Mouse (Mus musculus): Measurements from ENCODE around the gene Igsf8.

DNA sequence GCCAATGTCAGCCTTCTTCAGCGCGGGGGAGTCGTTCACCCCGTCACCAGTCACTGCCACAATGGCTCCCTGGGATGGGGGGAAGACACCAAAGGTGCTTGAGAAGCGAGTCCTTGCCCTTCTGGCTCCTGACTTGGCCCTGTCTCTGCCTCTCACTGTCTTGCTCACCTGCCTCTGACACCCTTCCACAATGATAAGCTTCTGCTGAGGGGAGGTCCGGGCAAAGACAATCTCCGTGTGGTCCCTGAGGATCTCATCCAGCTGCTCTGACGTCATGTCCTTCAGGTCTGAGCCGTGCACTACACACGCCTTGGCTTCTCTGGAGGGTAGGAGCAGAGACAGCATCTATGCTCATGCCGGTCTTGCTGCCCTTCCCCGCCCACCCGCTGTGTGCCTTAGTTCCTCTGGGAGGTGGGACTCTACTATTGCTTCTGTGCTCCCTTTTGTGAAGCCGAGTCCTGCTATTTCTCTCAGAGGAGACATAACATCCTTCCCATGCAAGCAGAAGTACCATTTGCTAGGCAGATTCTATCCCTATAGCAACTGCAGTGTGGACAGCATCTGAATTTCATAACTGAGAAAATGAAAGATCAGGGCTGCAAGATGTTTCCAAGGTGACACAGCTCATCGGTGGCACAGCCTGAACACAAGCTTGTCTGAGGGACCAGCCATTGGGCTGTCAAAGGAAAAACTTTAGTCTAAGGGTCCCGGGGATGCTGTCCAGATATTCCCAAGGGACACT is 18.5 kb downstream of the Igsf8 start:
- no peak for TF ChIP-seq CTCF (IDR thresholded peaks at IDR 0.05; ENCODE audit: borderline replicate concordance, control insufficient read depth, extremely low read depth, insufficient read depth, low read length, poor library complexity)
- TF ChIP-seq POLR2A (IDR thresholded peaks at IDR 0.05; ENCODE audit: control insufficient read depth, extremely low read depth, insufficient read depth, low read length, poor library complexity), result no peak
